Mouse (Mus musculus) ES-Bruce4 (cell line): ENCODE results near the gene Aars2.

ENCODE experiments used
- CTCF ChIP-seq: IDR thresholded peaks from one replicate; pipeline ENCODE4 v1.8.1; 2011; ENCODE audit warnings: low read depth, low read length
- EP300 ChIP-seq: IDR thresholded peaks from 2 replicates; pipeline ENCODE4 v1.6.1; 2011; ENCODE audit warnings: low read depth, low read length; ENCODE audit not compliant: insufficient read depth
- POLR2A ChIP-seq: IDR thresholded peaks from one replicate; pipeline ENCODE4 v1.8.1; 2011; ENCODE audit warnings: low read length; ENCODE audit not compliant: insufficient read depth

- TF ChIP-seq POLR2A = no peak
- no peak for TF ChIP-seq CTCF
- TF ChIP-seq EP300 = no peak
These were observed 18.1 kb upstream of the Aars2 start for GRCm38 (mm10) chr17:45488321-45489254.
